Mouse (Mus musculus) T-helper 17 cell (primary cell): ENCODE data around the gene Pfdn4.

Experiments used
- in situ Hi-C, 2 experiments: fragments of 300-600 bp; cut with MboI, MseI; formaldehyde crosslinking; loops; 1 replicate in 1 of 2; 2 replicates in 1 of 2; pipeline ENCODE4 v1.15.1; 2025; ENCODE audit warnings: high pct_unique_total_duplicates in 2 of 2

The Pfdn4 gene

DNA sequence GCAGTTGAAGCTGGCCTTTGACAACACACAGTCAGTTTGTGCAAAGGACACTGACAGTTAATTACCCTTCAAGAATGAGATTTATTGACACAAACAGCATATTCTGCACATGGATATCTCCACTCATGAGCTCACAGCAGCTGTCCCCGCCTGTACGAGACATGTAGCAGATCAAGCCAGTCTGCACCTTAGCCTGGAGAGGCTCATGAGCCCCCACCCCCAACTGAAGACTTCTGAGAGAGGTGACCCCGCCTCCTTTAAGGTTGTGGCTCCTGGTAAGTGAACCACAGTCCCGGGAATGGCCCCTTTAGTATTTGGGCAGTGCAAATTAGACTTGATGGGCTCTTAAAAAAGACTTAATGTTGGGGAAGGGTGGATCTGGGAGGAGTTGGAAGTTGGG, 49.5 kb downstream of the Pfdn4 start:
- in situ Hi-C loops = no loop called here

GRCm38 (mm10) chr2:170547526-170547925, 51.3 kb downstream of the Pfdn4 start:
- in situ Hi-C loops = no loop called here

GRCm38 (mm10) chr2:170548046-170548445, 51.8 kb downstream of the Pfdn4 start:
- in situ Hi-C loops = no loop called here

DNA sequence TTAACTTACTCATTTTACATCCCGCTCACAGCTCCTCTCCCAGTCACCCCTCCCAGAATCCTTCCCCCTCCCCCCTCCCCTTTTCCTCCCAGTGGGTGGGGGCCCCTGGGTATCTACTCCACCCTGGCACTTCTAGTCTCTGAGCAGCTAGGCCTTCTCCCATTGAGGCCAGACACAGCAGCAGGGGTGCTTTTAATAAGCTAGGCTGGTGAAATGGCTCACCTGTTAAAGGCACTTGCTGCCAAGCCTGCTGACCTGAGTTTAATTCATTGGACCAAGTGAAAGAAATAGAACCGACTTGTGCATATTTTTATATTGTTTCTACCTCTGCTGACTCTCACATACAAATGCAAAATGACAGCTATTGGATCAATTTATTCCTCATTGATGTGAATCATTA, 52.9 kb downstream of the Pfdn4 start:
- in situ Hi-C loops = no loop called here

GRCm38 (mm10) chr2:170550240-170550639, 54.0 kb downstream of the Pfdn4 start:
- in situ Hi-C loops = no loop called here

DNA sequence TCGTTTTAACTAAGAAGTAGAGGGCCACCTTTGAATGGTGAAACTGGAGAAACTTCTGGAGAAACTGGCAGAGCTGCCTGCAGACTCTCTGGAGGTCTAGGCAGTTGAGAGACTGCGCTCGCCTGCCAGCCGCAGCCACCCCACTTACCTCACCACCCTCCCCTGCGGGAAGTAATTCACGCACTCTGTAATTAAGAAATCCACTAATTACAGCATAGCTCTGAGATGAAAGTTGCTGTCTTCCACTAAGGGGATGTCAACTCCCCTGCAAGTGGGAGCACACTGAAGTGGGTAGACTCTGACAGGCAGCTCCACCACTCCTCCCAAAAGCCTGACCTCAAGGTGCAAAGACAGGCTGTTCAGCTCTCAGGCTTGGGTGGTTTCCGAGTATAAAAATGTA, 55.9 kb downstream of the Pfdn4 start:
- in situ Hi-C loops = no loop called here

GRCm38 (mm10) chr2:170563956-170564855, 68.0 kb downstream of the Pfdn4 start:
- in situ Hi-C loops = no loop called here

- in situ Hi-C loops = no loop called here
Observed at GRCm38 (mm10) chr2:170564995-170565394, 68.8 kb downstream of the Pfdn4 start.
